Mouse (Mus musculus) intestine, postnatal 0 days (tissue): ENCODE data around the gene Cnih3. TPM values are rescaled to one million over a fixed set of nuclear protein-coding genes. Genes with fewer than 3 reads are reported as not detected.

Experiments
- ATAC-seq: fragments of 200-750 bp; cut with Nextera tagmentation; 2 replicates; pipeline ENCODE4 v1.8.0; 2017; ENCODE audit warnings: mild to moderate bottlenecking, moderate TSS enrichment, moderate library complexity
- H3K27ac ChIP-seq: fragments of 300-500 bp; sonication (generic); 2 replicates; pipeline ENCODE4 v1.5.1; 2014; ENCODE audit warnings: mild to moderate bottlenecking, low read depth, low read length, moderate library complexity
- H3K27me3 ChIP-seq: fragments of 300-500 bp; sonication (generic); replicated peaks from 2 replicates; pipeline ENCODE4 v1.6.1; 2014; ENCODE audit warnings: low read length, mixed read lengths; ENCODE audit not compliant: control insufficient read depth, insufficient read depth
- H3K36me3 ChIP-seq: fragments of 300-500 bp; sonication (generic); 2 replicates; pipeline ENCODE4 v1.6.1; 2014; ENCODE audit warnings: mild to moderate bottlenecking, moderate library complexity; ENCODE audit not compliant: control insufficient read depth, insufficient read depth
- H3K4me1 ChIP-seq: fragments of 300-500 bp; sonication (generic); replicated peaks from 2 replicates; pipeline ENCODE4 v1.6.1; 2014; ENCODE audit warnings: antibody characterized with exemption, low read length, mixed read lengths; ENCODE audit not compliant: control insufficient read depth, insufficient read depth
- H3K4me2 ChIP-seq: fragments of 300-500 bp; sonication (generic); replicated peaks from 2 replicates; pipeline ENCODE4 v1.6.1; 2014; ENCODE audit warnings: low read depth, mild to moderate bottlenecking, moderate library complexity
- H3K4me3 ChIP-seq: fragments of 300-500 bp; sonication (generic); 2 replicates; pipeline ENCODE4 v1.5.1; 2014; ENCODE audit warnings: low read depth, low read length
- H3K9ac ChIP-seq: fragments of 300-500 bp; sonication (generic); 2 replicates; pipeline ENCODE4 v1.6.1; 2014; ENCODE audit warnings: mild to moderate bottlenecking, low read depth, low read length
- H3K9me3 ChIP-seq: fragments of 300-500 bp; sonication (generic); 2 replicates; pipeline ENCODE4 v1.6.1; 2016; ENCODE audit warnings: mixed run types; ENCODE audit not compliant: control insufficient read depth
- CTCF ChIP-seq: sonication (generic); IDR thresholded peaks from 2 replicates; pipeline ENCODE4 v1.5.1; 2016; ENCODE audit warnings: low read depth, mild to moderate bottlenecking, control low read depth, antibody characterized with exemption, moderate library complexity
- WGBS: fragments of 180-500 bp; shearing (Covaris S2); extraction: QIAGEN DNeasy Blood & Tissue Kit; methylation state at CpG from one replicate; pipeline ENCODE4 v1.1.7; 2014; 5-methylcytosine and 5-hydroxymethylcytosine counted together
- polyA plus RNA-seq: library from polyadenylated mRNA; unstranded; fragments of >200 nt; fragmentation: Nextera tagmentation; extraction: Ambion mirVana; gene quantifications from 2 replicates; pipeline ENCODE4 v1.2.1, GENCODE M21; 2015

The Cnih3 gene
- polyA plus RNA-seq, 1 experiment from 2014 or later = 0.13 TPM

DNA sequence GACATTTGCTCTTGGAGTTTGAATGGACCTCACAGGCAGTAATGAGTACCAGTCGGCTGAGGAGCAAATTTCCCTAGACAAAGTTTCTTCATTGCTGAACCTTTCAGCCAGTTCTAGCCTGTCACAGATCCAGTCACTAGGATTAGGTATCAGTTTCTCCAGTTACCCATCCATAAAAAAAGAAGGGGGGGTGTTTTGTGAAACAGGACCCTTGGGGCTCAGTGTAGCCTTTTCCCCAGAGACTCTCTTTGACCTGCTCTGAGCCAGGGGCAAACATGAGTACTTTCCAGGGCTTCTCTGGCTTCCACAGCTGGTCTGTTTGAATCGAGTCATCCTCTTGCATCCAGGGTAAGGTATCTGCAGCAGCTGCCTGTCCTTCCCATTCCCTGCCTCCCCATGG is 5.4 kb downstream of the Cnih3 start:
- Histone ChIP-seq H3K4me2 (no peak overlapping the region), H3K9ac (no peak overlapping the region), H3K4me3 (no peak overlapping the region), H3K36me3 (no peaks in the 10 kb centered on the region), H3K27me3 (peaks cover 20% of the 10 kb centered on the region), H3K4me1 (no peaks in the 10 kb centered on the region), H3K9me3 (no peaks in the 10 kb centered on the region), H3K27ac (no peak overlapping the region)
- no peak for ATAC-seq
- WGBS = 54% methylated on average over 2 of the region's 2 CpGs
- TF ChIP-seq CTCF = no peak

DNA sequence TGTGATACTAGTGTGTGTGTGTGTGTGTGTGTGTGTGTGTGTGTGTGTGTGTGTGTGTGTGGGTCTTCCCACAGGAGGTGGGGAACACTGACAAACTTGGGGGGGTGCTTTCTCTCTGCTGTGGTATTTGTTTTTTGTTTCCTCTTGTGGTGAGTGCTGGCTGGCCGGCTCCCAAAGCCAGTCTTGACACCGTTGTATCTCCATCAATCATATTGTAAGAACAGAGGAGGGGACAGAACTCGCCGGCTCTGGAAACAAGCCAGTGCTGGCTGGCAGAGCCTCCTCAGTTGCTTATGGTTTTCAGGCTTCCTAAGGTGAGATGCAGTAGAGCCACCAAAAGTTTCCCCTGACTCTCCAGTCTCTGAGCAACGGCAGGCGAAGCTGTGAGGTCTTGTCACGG is 6.1 kb downstream of the Cnih3 start:
- Histone ChIP-seq H3K36me3 (no peaks in the 10 kb centered on the region), H3K27me3 (peaks cover 13% of the 10 kb centered on the region), H3K4me3 (no peak overlapping the region), H3K27ac (no peak overlapping the region), H3K9me3 (no peaks in the 10 kb centered on the region), H3K4me2 (no peak overlapping the region), H3K4me1 (no peaks in the 10 kb centered on the region), H3K9ac (no peak overlapping the region)
- ATAC-seq = no peak
- no peak for TF ChIP-seq CTCF
- WGBS = 53% methylated on average over 7 of the region's 7 CpGs

- no peak overlapping the region for H3K4me3 ChIP-seq
- no peaks in the 10 kb centered on the region for H3K9me3 ChIP-seq
- peaks cover 5% of the 10 kb centered on the region; the same call in 1 of the 2 replicates for H3K27me3 ChIP-seq
- no peaks in the 10 kb centered on the region for H3K4me1 ChIP-seq
- TF ChIP-seq CTCF = peak; percentile 39
- no peak overlapping the region for H3K27ac ChIP-seq
- ATAC-seq = no peak
- H3K9ac ChIP-seq = no peak overlapping the region
- no peak overlapping the region for H3K4me2 ChIP-seq
- H3K36me3 ChIP-seq = no peaks in the 10 kb centered on the region
- WGBS = 77% methylated on average over 3 of the region's 3 CpGs
Measured at GRCm38 (mm10) chr1:181360732-181361131, 8.3 kb downstream of the Cnih3 start.

DNA sequence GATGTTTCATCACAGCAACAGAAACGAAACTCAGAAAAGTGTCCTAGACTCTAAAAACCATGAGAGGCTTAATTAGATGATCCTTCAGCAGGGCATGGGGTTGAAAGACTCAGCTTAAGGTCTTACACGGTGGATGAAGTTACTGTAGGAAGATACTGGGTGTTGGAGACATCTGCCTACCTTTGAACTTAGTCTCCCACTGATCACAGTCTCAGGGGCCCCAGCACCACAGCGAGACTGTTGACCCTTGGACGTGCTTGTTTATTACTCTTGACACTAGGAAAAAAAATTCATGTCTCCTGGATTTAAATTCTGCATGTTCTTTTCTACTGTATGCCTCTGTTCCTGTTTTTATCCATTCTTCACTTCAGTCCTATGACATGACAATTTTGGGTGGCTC is 11.6 kb downstream of the Cnih3 start:
- no peaks in the 10 kb centered on the region for H3K9me3 ChIP-seq
- peak; percentile 51; the same call in 1 of the 2 replicates for ATAC-seq
- WGBS = 47% methylated on average over 4 of the region's 4 CpGs
- no peaks in the 10 kb centered on the region for H3K36me3 ChIP-seq
- no peaks in the 10 kb centered on the region for H3K4me1 ChIP-seq
- H3K4me2 ChIP-seq = no peak overlapping the region
- no peak for TF ChIP-seq CTCF
- H3K27me3 ChIP-seq = peaks cover 3% of the 10 kb centered on the region; the same call in 1 of the 2 replicates
- no peak overlapping the region for H3K27ac ChIP-seq
- H3K9ac ChIP-seq = no peak overlapping the region
- no peak overlapping the region for H3K4me3 ChIP-seq

DNA sequence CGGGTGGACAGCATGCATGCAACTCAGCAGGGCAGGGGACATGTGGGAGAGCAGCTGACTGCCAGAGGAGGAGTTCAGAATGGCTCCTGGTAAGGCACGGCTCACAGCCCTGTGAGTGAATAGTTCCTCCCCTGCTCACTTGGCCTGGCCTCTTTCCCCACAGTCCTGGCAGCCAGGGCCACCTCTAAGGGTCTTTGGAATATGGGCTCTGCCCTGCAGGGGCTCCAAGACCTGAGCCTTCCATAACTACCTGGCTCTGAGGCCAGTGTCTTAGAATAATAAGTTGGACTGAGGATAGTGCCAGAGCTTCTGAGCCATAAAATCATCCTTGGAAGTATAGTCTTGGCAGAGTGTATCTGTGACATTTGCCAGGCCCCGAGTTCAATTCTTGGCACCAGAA is 12.9 kb downstream of the Cnih3 start:
- WGBS = 64% methylated on average over 3 of the region's 3 CpGs
- no peak for TF ChIP-seq CTCF
- no peak for ATAC-seq

DNA sequence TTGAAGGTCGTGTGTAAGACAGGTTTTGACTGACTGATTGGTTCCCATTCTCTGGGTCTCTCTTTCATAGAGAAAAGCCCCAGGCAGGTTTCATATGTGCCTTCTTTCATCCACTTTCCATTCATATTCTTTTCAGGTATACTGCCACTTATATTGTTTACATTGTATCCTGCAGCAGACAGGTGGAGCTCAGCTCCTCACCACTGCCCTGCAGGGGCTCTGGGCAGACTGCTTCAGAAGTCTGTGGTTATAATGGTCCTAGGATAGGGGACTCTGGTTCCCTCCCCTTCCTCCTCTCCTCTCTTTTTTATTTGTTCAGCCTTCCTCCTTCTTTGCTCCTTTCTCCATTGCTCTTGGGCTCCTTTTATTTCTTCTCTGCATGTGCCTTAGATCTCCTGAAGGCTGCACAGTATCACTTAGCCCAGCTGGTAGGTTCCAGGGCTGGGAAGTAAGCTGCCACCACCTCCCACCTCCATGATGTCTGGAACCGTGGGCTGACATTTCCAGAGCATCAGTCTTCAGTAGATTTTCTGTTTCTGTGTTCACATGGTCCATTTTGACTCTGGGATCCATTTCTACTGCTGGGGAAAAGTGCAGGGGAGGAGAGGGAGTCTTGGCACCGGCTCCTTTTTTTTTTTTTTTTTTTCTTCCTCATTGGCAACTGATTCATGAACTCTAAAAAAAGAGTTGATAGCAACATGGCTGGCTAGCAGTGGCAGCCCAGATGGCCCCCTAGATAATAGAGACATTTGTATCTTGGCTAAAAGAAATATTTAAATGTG is 16.6 kb downstream of the Cnih3 start:
- Histone ChIP-seq H3K4me2 (no peak overlapping the region), H3K27me3 (no peaks in the 10 kb centered on the region), H3K4me1 (no peaks in the 10 kb centered on the region), H3K36me3 (no peaks in the 10 kb centered on the region), H3K9ac (no peak overlapping the region), H3K9me3 (no peaks in the 10 kb centered on the region), H3K27ac (no peak overlapping the region), H3K4me3 (no peak overlapping the region)
- WGBS = 35% methylated on average over 3 of the region's 3 CpGs
- no peak for TF ChIP-seq CTCF
- no peak for ATAC-seq

More for the DNA sequence above, 12.9 kb downstream of the Cnih3 start:
- no peaks in the 10 kb centered on the region for H3K9me3 ChIP-seq
- no peak overlapping the region for H3K27ac ChIP-seq
- no peak overlapping the region for H3K4me3 ChIP-seq
- no peaks in the 10 kb centered on the region for H3K36me3 ChIP-seq
- no peaks in the 10 kb centered on the region for H3K4me1 ChIP-seq
- no peak overlapping the region for H3K9ac ChIP-seq
- no peaks in the 10 kb centered on the region for H3K27me3 ChIP-seq
- no peak overlapping the region for H3K4me2 ChIP-seq
